Mouse (Mus musculus) frontal cortex, adult (tissue): ENCODE measurements around the gene Pafah1b1.

ENCODE experiments used
- ATAC-seq: cut with Nextera tagmentation; 2 replicates; pipeline ENCODE4 v1.9.2; 2017; ENCODE audit warnings: mild to moderate bottlenecking, moderate library complexity, mixed read lengths; ENCODE audit not compliant: low TSS enrichment

Gene Pafah1b1

DNA sequence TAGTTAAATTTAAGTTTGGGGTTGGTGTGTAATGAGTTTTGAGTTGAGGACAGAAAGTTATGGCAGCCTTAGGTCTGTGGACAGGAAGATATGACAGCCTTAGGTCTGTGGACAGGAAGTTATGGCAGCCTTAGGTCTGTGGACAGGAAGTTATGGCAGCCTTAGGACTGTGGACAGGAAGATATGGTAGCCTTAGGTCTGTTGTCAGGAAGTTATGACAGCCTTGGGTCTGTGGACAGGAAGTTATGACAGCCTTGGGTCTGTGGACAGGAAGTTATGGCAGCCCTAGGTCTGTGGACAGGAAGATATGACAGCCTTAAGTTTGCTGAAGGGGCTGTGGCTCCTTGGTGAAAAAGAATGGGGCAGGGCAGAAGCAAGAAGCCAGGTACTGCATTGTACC, 99.1 kb downstream of the Pafah1b1 start:
- ATAC-seq: no peak
